Mouse (Mus musculus) adrenal gland, adult (tissue): ENCODE data around the gene Mga.
A peak's percentile ranks its signal among the peaks of the same experiment; 100 is the strongest.

Experiments
- DNase-seq, 2 experiments: peaks; one replicate each; pipeline ENCODE4 v3.0.0; 2022 to 2023; ENCODE audit warnings: low spot score in 1 of 2; ENCODE audit not compliant: inconsistent age in 2 of 2

Mga gene

GRCm38 (mm10) chr2:119897090-119897732, at the start of gene Mga:
TSS of gene Mga (plus strand) at chr2:119897228.
- peak; percentile 97 to 98 for DNase-seq

- no peak for DNase-seq
Measured at GRCm38 (mm10) chr2:119853811-119854210, 43.2 kb upstream of the Mga start.

- no peak for DNase-seq
Measured at GRCm38 (mm10) chr2:119855310-119855850, 41.6 kb upstream of the Mga start.

- no peak for DNase-seq
Measured at GRCm38 (mm10) chr2:119857341-119857740, 39.7 kb upstream of the Mga start.

- no peak for DNase-seq
Measured at GRCm38 (mm10) chr2:119864484-119864883, 32.5 kb upstream of the Mga start.

- peak; percentile 80 to 94 for DNase-seq
Measured at GRCm38 (mm10) chr2:119872371-119873104, 24.5 kb upstream of the Mga start.

GRCm38 (mm10) chr2:119873105-119873464, 23.9 kb upstream of the Mga start:
- DNase-seq, result peak; percentile 87 to 95

GRCm38 (mm10) chr2:119875981-119876380, 21.0 kb upstream of the Mga start:
- DNase-seq, result no peak

GRCm38 (mm10) chr2:119887201-119887600, 9.8 kb upstream of the Mga start:
- no peak for DNase-seq

- no peak for DNase-seq
Measured at GRCm38 (mm10) chr2:119896553-119897089, 407 bp upstream of the Mga start.

- peak; percentile 82 to 88 for DNase-seq
Measured at GRCm38 (mm10) chr2:119898141-119898594, 1.1 kb downstream of the Mga start.

GRCm38 (mm10) chr2:119916007-119916406, 19.0 kb downstream of the Mga start:
- DNase-seq, result no peak

- no peak for DNase-seq
Measured at GRCm38 (mm10) chr2:119917631-119918369, 20.8 kb downstream of the Mga start.

- DNase-seq, result peak; percentile 43 to 89
Measured at GRCm38 (mm10) chr2:119970571-119970970, 73.5 kb downstream of the Mga start.

GRCm38 (mm10) chr2:119971316-119971715, 74.3 kb downstream of the Mga start:
- peak in 1 of 2 experiments; percentile 36 for DNase-seq

GRCm38 (mm10) chr2:119971837-119972536, 75.0 kb downstream of the Mga start:
- peak; percentile 97 to 98 for DNase-seq

- DNase-seq, result no peak
Measured at GRCm38 (mm10) chr2:119972537-119972879, 75.5 kb downstream of the Mga start, which contains the start of gene Mapkbp1. TSS of gene Mapkbp1 (plus strand) at chr2:119972699.

GRCm38 (mm10) chr2:119980343-119980986, 83.4 kb downstream of the Mga start:
- no peak for DNase-seq

- no peak for DNase-seq
Measured at GRCm38 (mm10) chr2:119981631-119982030, 84.6 kb downstream of the Mga start.

GRCm38 (mm10) chr2:119985871-119986270, 88.8 kb downstream of the Mga start:
- no peak for DNase-seq
